Mouse (Mus musculus) c-Kit-positive CD71-negative TER-119-negative erythroid progenitor cells, embryonic 14.5 days (primary cell): Measurements from ENCODE around the gene Mafg.

Source experiments
- DNase-seq: peaks from one replicate; pipeline ENCODE4 v3.0.0-alpha.2; 2013; ENCODE audit warnings: low read depth

The Mafg gene

GRCm38 (mm10) chr11:120643601-120643987 lies 10.2 kb upstream of the Mafg start, which contains the start of gene Pycr1:
Pycr1 (minus strand) TSS chr11:120643769.
- DNase-seq: peak; percentile 86

- no peak for DNase-seq
These were observed 9.7 kb upstream of the Mafg start for GRCm38 (mm10) chr11:120642939-120643600.

- DNase-seq: no peak
These were observed 8.5 kb upstream of the Mafg start for GRCm38 (mm10) chr11:120641869-120642268.

GRCm38 (mm10) chr11:120641255-120641654 lies 7.9 kb upstream of the Mafg start:
- DNase-seq: no peak

GRCm38 (mm10) chr11:120634810-120635209 lies 1.4 kb upstream of the Mafg start:
- DNase-seq: no peak

- DNase-seq: no peak
These were observed 561 bp downstream of the Mafg start for GRCm38 (mm10) chr11:120632559-120633519.

- DNase-seq: no peak
These were observed 1.5 kb downstream of the Mafg start for GRCm38 (mm10) chr11:120631726-120632448.

- no peak for DNase-seq
These were observed 2.3 kb downstream of the Mafg start for GRCm38 (mm10) chr11:120630881-120631725.

- no peak for DNase-seq
These were observed 3.0 kb downstream of the Mafg start for GRCm38 (mm10) chr11:120630401-120630871.

- DNase-seq: no peak
These were observed 3.5 kb downstream of the Mafg start for GRCm38 (mm10) chr11:120629911-120630310.

- no peak for DNase-seq
These were observed 4.1 kb downstream of the Mafg start for GRCm38 (mm10) chr11:120629341-120629730.

- no peak for DNase-seq
These were observed 4.6 kb downstream of the Mafg start for GRCm38 (mm10) chr11:120628601-120629340.

GRCm38 (mm10) chr11:120627468-120628300 lies 5.7 kb downstream of the Mafg start:
- DNase-seq: no peak

- no peak for DNase-seq
These were observed 6.5 kb downstream of the Mafg start for GRCm38 (mm10) chr11:120626785-120627467.

- no peak for DNase-seq
These were observed 8.1 kb downstream of the Mafg start, which contains the start of gene Sirt7 for GRCm38 (mm10) chr11:120625152-120625775. Sirt7 (minus strand) TSS chr11:120625240.

GRCm38 (mm10) chr11:120624680-120625111 lies 8.7 kb downstream of the Mafg start:
- no peak for DNase-seq

- DNase-seq: no peak
These were observed 9.3 kb downstream of the Mafg start for GRCm38 (mm10) chr11:120623961-120624679.

- no peak for DNase-seq
These were observed 10.6 kb downstream of the Mafg start for GRCm38 (mm10) chr11:120622805-120623204.
